Mouse (Mus musculus): ENCODE results near the gene Sh3glb1.

- TF ChIP-seq CTCF (IDR thresholded peaks at IDR 0.05; ENCODE audit: low read depth, low read length) (no peak), POLR2A (IDR thresholded peaks at IDR 0.05; ENCODE audit: borderline replicate concordance, low read depth, low read length) (no peak)
Observed at GRCm38 (mm10) chr3:144679701-144680159, 40.4 kb downstream of the Sh3glb1 start.
